Mouse (Mus musculus): ENCODE results near the gene Sprr2d. TPM values are rescaled to one million over a fixed set of nuclear protein-coding genes. Genes with fewer than 3 reads are reported as not detected.

The Sprr2d gene
- polyA plus RNA-seq (2014; fragmentation: Nextera tagmentation; extraction: Ambion mirVana), result not detected in 2 replicates

- Histone ChIP-seq H3K27me3 (ENCODE audit: control insufficient read depth, insufficient read depth, low read length) (no peaks in the 10 kb centered on the region), H3K4me2 (replicated peaks) (no peak within 1 kb of the TSS), H3K36me3 (replicated peaks; ENCODE audit: control insufficient read depth, insufficient read depth) (no peaks in the 10 kb centered on the region), H3K9me3 (ENCODE audit: control insufficient read depth, low read length) (no peaks in the 10 kb centered on the region), H3K9ac (no peak within 1 kb of the TSS), H3K4me1 (replicated peaks; ENCODE audit: control insufficient read depth, insufficient read depth, low read length) (no peaks in the 10 kb centered on the region), H3K4me3 (replicated peaks; ENCODE audit: low read length) (no peak within 1 kb of the TSS), H3K27ac (no peak within 1 kb of the TSS)
- ATAC-seq (ENCODE audit: low FRiP score) (no peak), DNase-seq (ENCODE audit: low spot score) (no peak)
- WGBS, result 94% methylated on average over 5 of the region's 5 CpGs
Measured at GRCm38 (mm10) chr3:92338840-92339239, at the start of gene Sprr2d. Gene Sprr2d, plus strand, starts transcription at chr3:92339140.

- no peak overlapping the region for H3K4me2 ChIP-seq (replicated peaks)
- H3K9ac ChIP-seq, result no peak overlapping the region
- no peaks in the 10 kb centered on the region for H3K36me3 ChIP-seq (replicated peaks; ENCODE audit: control insufficient read depth, insufficient read depth)
- DNase-seq (ENCODE audit: low spot score) (no peak), ATAC-seq (ENCODE audit: low FRiP score) (no peak)
- H3K4me3 ChIP-seq (replicated peaks; ENCODE audit: low read length), result no peak overlapping the region
- no peaks in the 10 kb centered on the region for H3K9me3 ChIP-seq (ENCODE audit: control insufficient read depth, low read length)
- H3K27me3 ChIP-seq (ENCODE audit: control insufficient read depth, insufficient read depth, low read length), result no peaks in the 10 kb centered on the region
- H3K27ac ChIP-seq, result no peak overlapping the region
- WGBS, result 98% methylated on average over 1 of the region's 1 CpGs
- H3K4me1 ChIP-seq (replicated peaks; ENCODE audit: control insufficient read depth, insufficient read depth, low read length), result no peaks in the 10 kb centered on the region
Measured at GRCm38 (mm10) chr3:92307406-92307805, 31.5 kb upstream of the Sprr2d start.

- DNase-seq (ENCODE audit: low spot score), result no peak
Measured at GRCm38 (mm10) chr3:92316320-92316719, 22.6 kb upstream of the Sprr2d start, which contains the start of gene Sprr2b. Gene Sprr2b, plus strand, starts transcription at chr3:92316620.

GRCm38 (mm10) chr3:92317384-92317783, 21.6 kb upstream of the Sprr2d start:
- H3K27me3 ChIP-seq (ENCODE audit: control insufficient read depth, insufficient read depth, low read length), result no peaks in the 10 kb centered on the region
- no peak overlapping the region for H3K4me2 ChIP-seq (replicated peaks)
- no peak overlapping the region for H3K27ac ChIP-seq
- no peak overlapping the region for H3K9ac ChIP-seq
- 59% methylated on average over 2 of the region's 2 CpGs for WGBS
- no peak for ATAC-seq (ENCODE audit: low FRiP score)
- H3K36me3 ChIP-seq (replicated peaks; ENCODE audit: control insufficient read depth, insufficient read depth), result no peaks in the 10 kb centered on the region
- no peaks in the 10 kb centered on the region for H3K9me3 ChIP-seq (ENCODE audit: control insufficient read depth, low read length)
- no peak for DNase-seq (ENCODE audit: low spot score)
- no peaks in the 10 kb centered on the region for H3K4me1 ChIP-seq (replicated peaks; ENCODE audit: control insufficient read depth, insufficient read depth, low read length)
- no peak overlapping the region for H3K4me3 ChIP-seq (replicated peaks; ENCODE audit: low read length)

More at GRCm38 (mm10) chr3:92316320-92316719, 22.6 kb upstream of the Sprr2d start, which contains the start of gene Sprr2b:
- H3K27me3 ChIP-seq (ENCODE audit: control insufficient read depth, insufficient read depth, low read length), result no peaks in the 10 kb centered on the region
- H3K36me3 ChIP-seq (replicated peaks; ENCODE audit: control insufficient read depth, insufficient read depth), result no peaks in the 10 kb centered on the region
- H3K4me2 ChIP-seq (replicated peaks), result no peak within 1 kb of the TSS
- no peak within 1 kb of the TSS for H3K9ac ChIP-seq
- no peaks in the 10 kb centered on the region for H3K9me3 ChIP-seq (ENCODE audit: control insufficient read depth, low read length)
- H3K4me3 ChIP-seq (replicated peaks; ENCODE audit: low read length), result no peak within 1 kb of the TSS
- no peak for ATAC-seq (ENCODE audit: low FRiP score)
- H3K4me1 ChIP-seq (replicated peaks; ENCODE audit: control insufficient read depth, insufficient read depth, low read length), result no peaks in the 10 kb centered on the region
- no peak within 1 kb of the TSS for H3K27ac ChIP-seq
- 84% methylated on average over 2 of the region's 2 CpGs for WGBS

GRCm38 (mm10) chr3:92336278-92336677, 2.7 kb upstream of the Sprr2d start:
- Histone ChIP-seq H3K36me3 (replicated peaks; ENCODE audit: control insufficient read depth, insufficient read depth) (no peaks in the 10 kb centered on the region), H3K9me3 (ENCODE audit: control insufficient read depth, low read length) (no peaks in the 10 kb centered on the region), H3K4me1 (replicated peaks; ENCODE audit: control insufficient read depth, insufficient read depth, low read length) (no peaks in the 10 kb centered on the region), H3K27ac (no peak overlapping the region), H3K9ac (no peak overlapping the region), H3K4me3 (replicated peaks; ENCODE audit: low read length) (no peak overlapping the region), H3K4me2 (replicated peaks) (no peak overlapping the region), H3K27me3 (ENCODE audit: control insufficient read depth, insufficient read depth, low read length) (no peaks in the 10 kb centered on the region)
- WGBS, result 92% methylated on average over 1 of the region's 1 CpGs
- DNase-seq (ENCODE audit: low spot score) (no peak), ATAC-seq (ENCODE audit: low FRiP score) (no peak)

GRCm38 (mm10) chr3:92351843-92352242, 12.9 kb downstream of the Sprr2d start, which contains the start of gene Sprr2e:
Gene Sprr2e, plus strand, starts transcription at chr3:92352143.
- DNase-seq (ENCODE audit: low spot score) (no peak), ATAC-seq (ENCODE audit: low FRiP score) (no peak)
- Histone ChIP-seq H3K36me3 (replicated peaks; ENCODE audit: control insufficient read depth, insufficient read depth) (no peaks in the 10 kb centered on the region), H3K27me3 (ENCODE audit: control insufficient read depth, insufficient read depth, low read length) (no peaks in the 10 kb centered on the region), H3K4me2 (replicated peaks) (no peak within 1 kb of the TSS), H3K27ac (no peak within 1 kb of the TSS), H3K4me3 (replicated peaks; ENCODE audit: low read length) (no peak within 1 kb of the TSS), H3K9ac (no peak within 1 kb of the TSS), H3K9me3 (ENCODE audit: control insufficient read depth, low read length) (no peaks in the 10 kb centered on the region), H3K4me1 (replicated peaks; ENCODE audit: control insufficient read depth, insufficient read depth, low read length) (no peaks in the 10 kb centered on the region)
- WGBS, result 88% methylated on average over 2 of the region's 2 CpGs

- no peaks in the 10 kb centered on the region for H3K36me3 ChIP-seq (replicated peaks; ENCODE audit: control insufficient read depth, insufficient read depth)
- no peak overlapping the region for H3K4me2 ChIP-seq (replicated peaks)
- 0 out of 2 replicates have a peak, but pooled peaks cover 7% of the 10 kb centered on the region for H3K9me3 ChIP-seq (ENCODE audit: control insufficient read depth, low read length)
- no peak overlapping the region for H3K9ac ChIP-seq
- H3K27ac ChIP-seq, result no peak overlapping the region
- H3K4me3 ChIP-seq (replicated peaks; ENCODE audit: low read length), result no peak overlapping the region
- ATAC-seq (ENCODE audit: low FRiP score) (no peak), DNase-seq (ENCODE audit: low spot score) (no peak)
- H3K27me3 ChIP-seq (ENCODE audit: control insufficient read depth, insufficient read depth, low read length), result no peaks in the 10 kb centered on the region
- no peaks in the 10 kb centered on the region for H3K4me1 ChIP-seq (replicated peaks; ENCODE audit: control insufficient read depth, insufficient read depth, low read length)
Measured at GRCm38 (mm10) chr3:92361619-92362018, 22.7 kb downstream of the Sprr2d start.

GRCm38 (mm10) chr3:92364887-92365286, 25.9 kb downstream of the Sprr2d start, which contains the start of gene Sprr2f:
Gene Sprr2f, plus strand, starts transcription at chr3:92365187.
- Histone ChIP-seq H3K27ac (no peak within 1 kb of the TSS), H3K9ac (no peak within 1 kb of the TSS), H3K9me3 (ENCODE audit: control insufficient read depth, low read length) (no peaks in the 10 kb centered on the region), H3K36me3 (replicated peaks; ENCODE audit: control insufficient read depth, insufficient read depth) (no peaks in the 10 kb centered on the region), H3K4me3 (replicated peaks; ENCODE audit: low read length) (no peak within 1 kb of the TSS), H3K4me1 (replicated peaks; ENCODE audit: control insufficient read depth, insufficient read depth, low read length) (no peaks in the 10 kb centered on the region), H3K27me3 (ENCODE audit: control insufficient read depth, insufficient read depth, low read length) (no peaks in the 10 kb centered on the region), H3K4me2 (replicated peaks) (no peak within 1 kb of the TSS)
- ATAC-seq (ENCODE audit: low FRiP score) (no peak), DNase-seq (ENCODE audit: low spot score) (no peak)
- WGBS, result 74% methylated on average over 3 of the region's 3 CpGs

GRCm38 (mm10) chr3:92373613-92374012, 34.7 kb downstream of the Sprr2d start:
- H3K27me3 ChIP-seq (ENCODE audit: control insufficient read depth, insufficient read depth, low read length), result no peaks in the 10 kb centered on the region
- DNase-seq (ENCODE audit: low spot score), result no peak
- H3K9me3 ChIP-seq (ENCODE audit: control insufficient read depth, low read length), result no peaks in the 10 kb centered on the region
- no peak overlapping the region for H3K27ac ChIP-seq
- H3K4me3 ChIP-seq (replicated peaks; ENCODE audit: low read length), result no peak overlapping the region
- no peaks in the 10 kb centered on the region for H3K36me3 ChIP-seq (replicated peaks; ENCODE audit: control insufficient read depth, insufficient read depth)
- H3K4me1 ChIP-seq (replicated peaks; ENCODE audit: control insufficient read depth, insufficient read depth, low read length), result no peaks in the 10 kb centered on the region
- ATAC-seq (ENCODE audit: low FRiP score), result no peak
- H3K4me2 ChIP-seq (replicated peaks), result no peak overlapping the region
- 76% methylated on average over 2 of the region's 2 CpGs for WGBS
- H3K9ac ChIP-seq, result no peak overlapping the region

GRCm38 (mm10) chr3:92385385-92385784, 46.4 kb downstream of the Sprr2d start, which contains the start of gene Sprr2h:
Gene Sprr2h, plus strand, starts transcription at chr3:92385685.
- Histone ChIP-seq H3K27ac (no peak within 1 kb of the TSS), H3K9ac (no peak within 1 kb of the TSS), H3K4me2 (replicated peaks) (no peak within 1 kb of the TSS), H3K4me1 (replicated peaks; ENCODE audit: control insufficient read depth, insufficient read depth, low read length) (no peaks in the 10 kb centered on the region), H3K4me3 (replicated peaks; ENCODE audit: low read length) (no peak within 1 kb of the TSS), H3K27me3 (ENCODE audit: control insufficient read depth, insufficient read depth, low read length) (no peaks in the 10 kb centered on the region), H3K36me3 (replicated peaks; ENCODE audit: control insufficient read depth, insufficient read depth) (no peaks in the 10 kb centered on the region), H3K9me3 (ENCODE audit: control insufficient read depth, low read length) (no peaks in the 10 kb centered on the region)
- no peak for ATAC-seq (ENCODE audit: low FRiP score)
- WGBS, result 82% methylated on average over 1 of the region's 1 CpGs
- no peak for DNase-seq (ENCODE audit: low spot score)
